Mouse (Mus musculus) natural killer cell, adult 2 months (primary cell): Measurements from ENCODE around the gene Gm28729.
"Not testable (repeated sequence)": the region's sequence is repeated elsewhere in the genome, so short reads cannot be mapped to it uniquely, and the experiment has no call there.

Experiments
- DNase-seq, 2 experiments: peaks; one replicate each; pipeline ENCODE4 v3.0.0; 2022; ENCODE audit warnings: low spot score in 2 of 2

Gm28729 gene

DNA sequence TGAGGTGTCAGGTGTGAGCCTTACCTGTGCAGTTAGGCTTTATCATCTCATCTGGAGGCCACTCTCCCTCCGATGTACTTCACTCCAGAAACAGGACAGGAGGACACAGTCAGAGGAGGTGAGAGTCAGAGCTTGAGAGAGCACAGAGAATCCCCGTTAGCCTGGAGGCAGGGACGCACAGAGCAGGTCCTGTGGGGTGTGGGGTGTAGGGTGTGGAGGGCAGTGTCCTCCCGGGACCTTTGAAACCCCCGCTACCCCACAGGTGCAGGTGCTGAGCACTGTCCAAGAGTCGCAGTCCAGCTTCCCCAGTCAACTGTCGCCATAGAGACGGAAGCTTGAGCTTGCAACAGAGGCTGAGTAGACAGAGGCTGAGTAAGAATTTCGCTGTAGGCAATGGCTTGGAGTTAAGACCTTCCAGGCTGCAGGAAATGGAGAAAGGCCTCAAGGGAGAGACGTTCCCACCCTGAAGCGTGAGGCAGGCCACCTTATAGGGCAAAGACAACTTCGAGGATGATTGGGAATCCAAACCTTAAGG lies at the start of gene Gm28729:
TSS of gene Gm28729 (minus strand) at position 293 of the 535 bp plus-strand sequence.
- no peak for DNase-seq

DNA sequence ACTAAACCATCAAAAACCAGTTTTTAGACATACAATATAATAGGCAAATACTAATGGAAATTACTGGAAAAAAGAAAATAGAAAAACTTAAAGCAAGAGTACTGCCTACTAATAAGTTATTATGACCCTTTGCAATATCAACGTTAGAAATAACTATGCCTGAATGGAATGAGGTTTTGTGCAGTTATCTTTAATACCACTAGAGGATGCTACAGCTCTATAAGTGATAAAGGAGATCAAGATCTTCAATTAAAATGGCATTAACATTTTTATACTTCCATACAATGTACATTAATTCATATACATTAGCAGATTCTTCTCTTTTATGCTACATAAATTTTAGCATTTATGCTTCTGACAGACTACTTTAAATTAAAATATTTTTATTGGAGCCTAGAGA lies 48.2 kb upstream of the Gm28729 start:
- no peak for DNase-seq

DNA sequence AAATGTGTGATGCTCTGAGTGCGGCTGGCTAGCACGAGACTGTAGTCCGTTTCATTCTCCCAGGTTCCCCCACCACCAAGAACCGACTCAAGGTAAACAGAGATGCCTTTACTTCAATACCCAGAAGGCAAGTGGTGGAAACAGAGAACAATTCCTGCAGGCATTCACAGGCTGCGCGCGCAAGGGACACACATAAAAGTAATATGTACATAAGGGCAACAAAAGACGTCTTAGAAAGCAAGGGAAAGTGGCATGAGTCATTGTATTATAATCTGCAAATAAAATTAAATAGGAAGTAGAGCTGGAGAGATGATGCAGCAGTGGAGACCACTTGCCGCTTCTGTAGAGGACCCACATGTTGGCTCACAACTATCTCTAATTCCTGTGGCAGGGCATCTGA lies 47.7 kb upstream of the Gm28729 start:
- no peak for DNase-seq

DNA sequence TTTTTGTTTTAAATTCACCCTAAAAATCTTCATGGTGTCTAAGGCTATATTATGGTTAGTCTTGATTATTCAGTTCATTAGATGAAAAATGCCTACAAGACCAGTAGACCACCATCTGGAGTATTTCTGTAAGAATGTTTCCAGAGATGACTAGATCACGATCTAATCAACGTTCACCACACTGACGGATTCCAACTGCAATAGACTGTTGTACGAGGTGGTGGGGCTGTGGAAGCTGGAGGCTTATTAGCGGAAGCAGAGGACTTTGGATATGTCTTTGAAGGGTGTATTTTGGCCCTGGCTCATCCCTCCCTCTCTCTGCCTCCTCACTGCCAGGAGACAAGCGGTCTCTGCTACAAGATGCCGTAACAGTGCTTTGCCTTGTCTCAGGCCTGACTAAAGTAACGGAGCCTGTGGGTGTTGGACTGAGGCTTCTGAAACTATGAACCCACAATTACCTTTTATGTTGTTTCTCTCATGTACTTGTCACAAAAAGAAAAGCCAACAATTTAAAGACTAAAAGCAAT lies 41.5 kb upstream of the Gm28729 start:
- no peak for DNase-seq

DNA sequence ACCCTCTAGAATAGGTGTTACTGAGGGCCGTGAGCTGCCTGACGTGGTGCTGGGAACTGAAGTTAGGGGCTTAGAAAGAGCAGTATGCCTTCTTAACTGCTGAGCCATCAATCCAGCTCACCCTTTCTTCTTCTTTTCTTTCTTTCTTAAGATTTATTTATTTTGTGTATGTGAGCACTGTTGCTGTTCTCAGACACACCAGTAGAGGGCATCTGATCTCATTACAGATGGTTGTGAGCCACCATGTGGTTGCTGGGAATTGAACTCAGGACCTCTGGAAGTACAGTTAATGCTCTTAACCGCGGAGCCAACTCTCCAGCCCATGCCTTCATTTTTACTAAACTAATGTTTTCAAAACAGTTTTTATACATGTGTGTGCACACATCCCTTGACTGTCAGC lies 38.4 kb upstream of the Gm28729 start:
- DNase-seq = no peak

DNA sequence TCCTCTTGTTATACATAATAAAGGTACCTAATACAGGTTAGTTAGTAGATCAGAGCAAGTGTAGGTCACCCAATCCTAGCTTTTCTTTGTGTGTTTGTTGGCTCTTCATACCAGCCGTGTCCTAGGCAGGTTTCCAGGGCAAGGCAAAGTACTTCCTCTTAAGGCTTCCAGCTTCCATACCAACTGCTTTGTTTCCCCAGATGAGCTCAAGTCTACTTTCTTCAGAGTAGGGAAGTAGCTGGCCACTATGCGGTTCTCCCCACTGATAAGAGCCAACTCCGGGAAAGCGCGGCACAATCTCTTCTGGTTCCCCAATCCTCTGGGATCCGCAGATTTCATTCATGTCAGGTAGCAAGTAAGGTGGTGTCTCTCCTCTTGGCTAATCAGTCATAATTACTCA lies 34.1 kb upstream of the Gm28729 start:
- DNase-seq = no peak

DNA sequence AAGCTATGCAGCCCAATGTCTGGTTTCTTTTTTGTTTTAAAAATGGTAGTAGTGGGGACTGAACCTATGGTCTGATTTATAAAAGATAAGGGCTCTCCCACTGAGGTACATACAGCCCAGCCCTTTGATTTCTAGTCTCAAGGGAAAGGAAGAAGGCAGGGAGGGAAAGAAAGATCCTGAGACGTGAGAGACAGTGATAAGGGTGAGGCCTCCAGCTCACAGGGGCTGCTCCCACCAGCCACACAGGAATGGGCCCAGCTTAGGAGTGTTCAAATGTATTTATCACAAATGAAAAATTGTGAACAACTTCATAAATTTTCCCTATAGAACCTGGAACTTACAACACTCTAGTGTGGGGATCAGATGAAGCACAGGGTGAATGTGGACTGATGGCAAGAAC lies 33.5 kb upstream of the Gm28729 start:
- DNase-seq = no peak

DNA sequence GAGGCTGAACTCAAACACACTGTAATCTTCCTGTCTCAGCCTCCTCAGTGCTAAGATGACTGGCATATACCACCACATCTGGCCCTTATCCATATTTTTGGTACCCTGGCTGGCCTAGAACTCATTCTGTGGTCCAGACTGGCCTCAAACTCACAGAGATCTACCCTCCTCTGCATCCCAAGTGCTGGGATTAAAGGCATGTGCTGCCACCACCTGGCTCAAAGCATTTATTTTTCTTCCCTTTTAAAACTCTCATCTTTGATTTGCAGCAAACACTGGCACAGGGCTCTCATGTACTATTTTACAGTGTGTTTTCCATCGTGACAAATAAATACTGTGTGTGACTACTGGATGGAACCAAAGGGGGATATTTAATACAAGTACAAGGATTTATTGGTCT lies 29.0 kb upstream of the Gm28729 start:
- DNase-seq = no peak

DNA sequence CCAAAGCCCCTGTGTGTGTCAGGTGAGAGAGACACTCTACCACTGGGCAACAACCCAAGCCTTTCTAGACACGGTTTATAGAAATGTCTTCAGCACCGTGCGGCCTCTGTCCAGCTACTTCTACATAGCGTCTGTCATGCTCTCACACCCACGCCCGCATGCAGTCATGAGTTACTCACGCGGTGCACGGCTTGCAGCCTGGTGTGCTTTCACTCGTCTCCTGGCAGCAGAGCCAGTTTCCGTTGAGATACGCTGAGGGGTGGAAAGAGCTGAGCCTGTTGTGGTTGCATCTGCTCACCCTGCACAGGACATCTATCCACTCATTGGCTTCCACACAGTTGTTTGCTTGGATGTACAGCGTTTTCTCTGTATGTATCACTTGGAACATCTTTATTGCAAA lies 20.3 kb upstream of the Gm28729 start:
- DNase-seq = no peak

DNA sequence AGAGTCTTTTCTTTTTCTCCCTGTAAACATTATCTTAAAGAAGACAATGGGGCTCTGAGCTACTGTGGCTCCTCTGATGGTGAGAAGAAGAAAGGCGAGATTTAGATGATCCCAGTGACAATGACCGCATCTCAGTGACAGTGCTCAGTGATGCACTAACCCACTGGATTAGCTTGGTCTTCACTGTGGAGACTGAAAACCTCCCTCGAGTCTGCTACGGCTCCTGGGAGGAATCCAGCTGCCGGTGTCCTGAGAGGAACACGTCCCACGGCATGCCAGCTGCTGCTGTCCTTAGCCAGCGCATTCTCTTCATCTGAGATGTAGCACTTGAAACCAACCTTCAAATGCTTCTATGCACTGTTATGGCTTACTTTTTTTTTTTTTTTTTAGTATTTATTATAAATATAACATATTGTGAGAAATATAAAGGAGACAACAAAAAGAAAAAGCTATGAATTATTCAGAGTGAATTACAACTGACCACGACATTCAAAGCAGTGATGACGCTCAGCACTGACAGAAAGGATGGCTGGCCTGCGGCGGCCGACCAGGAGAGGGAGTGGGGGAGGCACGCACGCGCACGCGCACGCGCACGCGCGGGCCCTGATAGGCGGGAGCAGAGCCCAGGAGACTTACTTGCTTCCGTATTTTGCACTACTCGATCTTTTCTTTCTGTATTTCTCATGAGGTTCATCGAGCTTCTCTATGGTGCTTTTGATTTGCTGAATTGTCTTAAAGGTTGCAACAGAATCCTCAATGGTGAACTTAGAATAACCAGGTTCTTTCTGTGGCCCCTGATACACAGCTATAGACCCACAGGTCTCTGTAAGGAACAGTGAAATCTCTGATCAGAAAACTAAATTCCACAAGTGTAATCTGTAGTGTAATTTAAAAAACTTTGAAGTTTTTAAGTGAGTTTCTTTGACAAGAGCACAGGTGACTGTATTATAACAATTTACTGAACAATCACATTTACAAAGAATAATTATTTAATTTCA lies 18.9 kb upstream of the Gm28729 start:
- peak; percentile 13 to 60 for DNase-seq

DNA sequence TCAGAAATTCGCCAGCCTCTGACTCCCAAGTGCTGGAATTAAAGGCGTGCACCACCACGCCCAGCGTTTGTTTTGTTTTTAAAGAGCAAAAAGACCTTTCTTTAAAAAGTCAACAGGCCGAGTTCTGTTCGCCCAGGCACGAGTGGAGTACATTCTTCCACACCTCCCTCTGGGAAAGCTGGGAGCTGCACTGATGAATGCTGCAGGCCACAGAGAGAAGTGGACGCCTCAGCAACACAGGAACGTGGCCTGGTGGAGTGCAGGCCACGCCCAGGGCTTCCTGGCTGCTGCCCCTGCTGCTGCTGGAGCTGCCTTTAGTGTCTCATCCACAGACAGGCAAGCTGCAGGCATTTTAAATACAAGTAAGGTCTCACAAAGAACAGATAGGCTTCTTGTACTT lies 13.9 kb upstream of the Gm28729 start:
- DNase-seq = no peak

DNA sequence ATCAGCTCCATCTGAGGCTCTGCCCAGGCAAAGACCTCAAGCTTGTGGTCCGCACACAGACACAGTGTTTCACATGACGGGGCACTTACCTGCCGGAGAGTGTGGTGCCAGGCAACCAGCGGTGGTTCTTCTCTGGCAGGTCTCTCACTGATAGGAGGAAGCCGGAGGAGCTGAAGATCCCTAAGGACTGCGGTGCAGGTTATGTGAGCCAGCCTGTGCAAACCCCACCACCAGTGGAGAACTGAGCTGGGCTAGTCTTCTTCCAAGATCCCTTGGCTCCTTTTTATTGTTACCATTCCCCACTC lies 12.5 kb upstream of the Gm28729 start:
- no peak for DNase-seq

DNA sequence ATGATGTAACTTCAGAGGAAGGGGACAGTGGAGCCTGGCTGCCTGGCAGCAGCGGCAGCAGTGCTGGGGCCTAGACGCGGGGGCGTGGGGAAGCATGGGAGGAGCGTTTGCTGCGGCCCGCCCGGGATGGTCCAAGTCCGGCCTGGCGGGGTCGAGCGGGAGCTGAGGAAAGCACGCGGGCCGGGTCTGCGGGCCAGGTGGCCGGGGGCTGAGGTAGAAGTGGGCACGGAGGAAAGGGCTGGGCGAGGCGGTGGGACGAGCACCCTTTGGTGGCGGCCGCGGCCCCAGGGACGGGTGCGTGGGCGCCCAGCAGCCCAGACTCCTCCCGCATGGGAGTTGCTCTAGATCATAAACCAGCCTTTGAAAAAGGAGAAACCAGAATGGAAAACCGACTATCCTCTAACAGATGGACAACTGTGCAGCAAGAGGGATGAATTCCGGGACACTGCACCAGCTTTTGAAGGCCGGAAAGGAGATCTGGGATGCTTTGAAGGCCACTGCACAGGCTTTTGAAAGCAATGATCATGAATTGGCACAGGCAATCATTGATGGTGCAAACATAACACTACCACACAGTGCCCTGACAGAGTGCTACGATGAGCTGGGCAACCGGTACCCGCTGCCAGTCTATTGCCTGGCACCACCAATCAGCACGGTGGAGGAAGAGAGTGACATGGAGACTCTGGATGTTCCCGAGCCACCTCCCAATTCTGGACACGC lies 12.0 kb upstream of the Gm28729 start:
- DNase-seq = no peak

DNA sequence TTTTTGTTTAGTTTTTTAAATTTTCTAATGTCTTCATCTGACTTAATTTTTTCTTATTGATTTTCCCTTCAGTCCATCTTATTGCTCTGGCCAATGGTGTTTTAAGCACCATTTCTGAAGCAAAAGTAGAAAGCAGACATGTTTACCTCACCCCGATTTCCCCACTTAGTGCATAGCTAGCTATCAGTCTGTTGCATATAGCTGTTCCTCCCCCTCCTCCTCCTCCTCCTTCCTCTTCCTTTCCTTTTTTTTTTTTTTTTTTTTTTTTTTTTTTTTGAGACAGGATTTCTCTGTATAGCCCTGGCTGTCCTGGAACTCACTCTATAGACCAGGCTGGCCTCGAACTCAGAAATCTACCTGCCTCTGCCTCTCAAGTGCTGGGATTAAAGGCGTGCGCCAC lies 11.0 kb upstream of the Gm28729 start:
- DNase-seq = not testable (repeated sequence)

DNA sequence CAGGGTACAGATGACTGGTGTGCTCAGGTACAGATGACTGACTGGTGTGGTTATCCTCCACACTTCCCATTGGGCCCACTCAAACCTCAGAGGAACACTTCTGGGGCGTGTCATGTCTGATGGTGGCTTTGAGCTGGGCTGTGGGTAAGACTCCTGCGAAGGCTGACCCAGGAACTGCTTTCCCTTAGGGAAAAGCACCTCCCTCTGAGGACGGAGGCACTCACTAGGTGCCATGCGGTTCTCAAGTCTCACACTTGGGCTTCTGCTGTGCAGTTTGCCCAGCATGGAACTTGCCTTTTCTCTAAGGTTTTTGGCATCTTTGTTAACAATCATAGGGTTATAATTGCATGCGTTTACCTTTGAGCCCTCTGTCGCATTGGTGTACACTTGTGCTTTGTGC lies 10.4 kb upstream of the Gm28729 start:
- no peak for DNase-seq

DNA sequence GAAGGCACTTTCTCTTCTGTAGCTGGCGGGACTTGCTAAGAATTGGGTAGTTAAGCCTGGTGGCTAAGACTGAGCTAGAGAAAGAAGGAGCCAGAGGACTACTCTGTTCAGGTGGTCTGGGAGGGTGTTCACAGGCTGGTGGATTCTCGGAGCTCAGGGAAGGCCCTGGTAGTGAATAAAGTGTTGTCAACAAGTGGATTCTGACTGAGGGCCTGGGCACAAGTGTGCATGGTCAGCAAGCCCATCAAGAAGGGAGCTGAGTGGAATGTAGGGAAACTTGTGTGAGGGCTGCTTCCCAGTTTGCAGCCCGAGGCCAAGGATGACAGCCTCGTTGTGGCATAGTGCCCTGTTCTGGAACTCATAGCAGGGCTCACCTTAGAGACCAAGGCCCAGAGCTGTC lies 9.2 kb upstream of the Gm28729 start:
- DNase-seq = no peak

DNA sequence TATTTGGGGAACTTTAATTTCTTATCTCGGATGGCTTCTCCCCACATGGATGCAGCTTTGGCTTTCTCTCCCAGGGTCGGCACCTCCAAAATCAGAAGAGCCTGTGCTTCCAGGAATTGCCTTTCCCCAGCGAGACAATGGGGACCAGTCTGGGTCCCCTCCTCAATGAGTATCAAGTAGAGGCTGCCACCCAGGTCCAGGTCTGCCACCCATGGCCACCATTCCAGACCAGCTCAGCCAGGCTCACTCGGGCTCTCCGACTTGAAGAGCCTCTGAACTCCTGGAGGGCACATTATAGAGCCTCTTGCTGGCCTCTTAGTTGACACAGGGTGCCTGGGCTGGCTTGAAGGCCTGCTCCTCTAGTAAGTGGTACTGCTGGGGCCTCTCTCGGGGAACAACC lies 8.4 kb upstream of the Gm28729 start:
- DNase-seq = no peak

DNA sequence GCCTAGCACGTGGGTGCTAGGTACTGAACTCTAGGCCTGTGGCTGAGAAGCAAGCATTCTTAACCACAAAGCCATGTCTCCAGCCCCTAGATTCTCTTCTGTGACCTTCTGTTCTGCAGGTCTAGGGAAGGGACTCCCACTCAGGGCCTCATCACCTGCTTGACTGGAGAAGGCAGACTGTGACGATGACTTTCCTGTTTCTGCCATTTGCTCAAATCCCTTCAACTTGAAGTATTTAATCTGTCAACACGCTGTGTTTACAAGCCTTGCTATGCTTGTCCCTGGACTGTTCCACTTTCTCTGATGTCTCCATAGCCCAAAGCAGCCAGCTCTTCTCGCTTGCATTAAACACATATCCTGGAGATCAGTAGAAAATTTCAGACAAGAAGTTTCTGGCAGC lies 7.5 kb upstream of the Gm28729 start:
- no peak for DNase-seq

DNA sequence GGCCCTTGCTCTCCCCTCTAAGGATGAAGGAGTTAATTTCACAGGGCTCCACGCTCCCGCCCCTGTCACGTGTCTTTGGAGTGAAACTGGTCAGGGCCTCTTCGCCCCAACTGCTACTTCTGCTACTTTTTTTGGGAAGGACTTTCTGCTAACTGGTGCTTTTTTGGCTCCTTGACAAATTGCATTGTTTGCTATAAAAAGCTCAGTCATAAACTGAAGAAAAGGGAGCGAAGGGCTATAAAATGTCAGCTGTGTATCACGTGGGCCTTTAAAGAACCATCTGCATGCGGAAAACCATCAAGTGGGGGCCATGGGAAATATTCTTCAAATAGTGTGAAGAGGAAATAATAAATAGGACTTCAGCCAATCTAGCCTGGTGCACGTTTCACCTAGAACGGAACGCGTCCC lies 5.6 kb upstream of the Gm28729 start:
- no peak for DNase-seq

DNA sequence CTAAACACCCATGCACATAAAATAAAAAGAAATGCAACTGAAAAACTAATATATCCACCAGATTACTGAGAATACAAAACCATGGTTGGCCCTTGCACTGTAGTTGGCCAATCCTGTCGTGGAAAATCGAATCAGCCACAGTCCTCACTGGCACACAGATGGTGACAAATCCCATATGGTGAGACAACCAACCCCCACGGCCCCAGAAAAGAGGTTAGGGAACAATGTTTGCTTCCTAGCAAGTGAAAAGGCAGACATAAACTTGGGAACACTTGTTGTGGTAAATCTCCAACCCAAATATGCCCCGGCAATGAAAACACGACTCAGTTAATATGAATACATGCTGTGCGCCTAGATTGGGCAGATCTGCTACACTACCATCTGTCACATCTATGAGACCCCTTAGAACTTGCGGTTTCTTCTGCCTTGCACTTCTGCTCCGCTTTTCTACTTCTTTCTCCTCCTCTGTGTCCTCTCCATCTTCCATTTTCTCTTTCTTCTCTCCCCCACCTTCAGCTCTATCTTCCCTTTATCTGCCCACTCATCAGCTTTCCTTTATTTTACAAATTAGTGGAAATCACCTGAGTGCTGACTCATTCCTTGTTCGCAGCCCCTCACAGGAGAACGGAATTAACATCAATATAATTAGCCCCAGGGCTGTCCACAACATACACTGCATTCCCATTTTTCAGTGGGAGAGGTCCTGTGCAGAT lies 5.1 kb upstream of the Gm28729 start:
- DNase-seq = no peak

DNA sequence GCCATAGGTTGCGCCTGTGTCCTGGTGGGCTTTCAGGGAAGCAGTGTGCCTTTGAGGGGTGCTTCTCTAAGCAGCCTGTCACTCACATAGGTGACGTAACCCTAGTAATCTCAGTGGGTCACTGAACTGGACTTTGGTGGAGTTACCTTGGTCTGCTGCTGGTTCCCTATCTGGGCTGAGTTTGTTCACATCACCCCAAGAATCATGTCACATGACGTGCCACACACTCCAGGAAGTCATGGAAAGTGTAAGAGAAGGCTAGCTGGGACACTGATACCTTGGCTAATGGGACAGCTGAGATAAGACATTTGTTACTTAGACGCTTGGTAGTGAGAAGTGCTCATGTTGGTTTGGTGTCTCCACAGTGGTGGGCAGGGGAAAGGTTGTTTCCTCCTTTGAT lies 947 bp upstream of the Gm28729 start:
- DNase-seq = no peak

DNA sequence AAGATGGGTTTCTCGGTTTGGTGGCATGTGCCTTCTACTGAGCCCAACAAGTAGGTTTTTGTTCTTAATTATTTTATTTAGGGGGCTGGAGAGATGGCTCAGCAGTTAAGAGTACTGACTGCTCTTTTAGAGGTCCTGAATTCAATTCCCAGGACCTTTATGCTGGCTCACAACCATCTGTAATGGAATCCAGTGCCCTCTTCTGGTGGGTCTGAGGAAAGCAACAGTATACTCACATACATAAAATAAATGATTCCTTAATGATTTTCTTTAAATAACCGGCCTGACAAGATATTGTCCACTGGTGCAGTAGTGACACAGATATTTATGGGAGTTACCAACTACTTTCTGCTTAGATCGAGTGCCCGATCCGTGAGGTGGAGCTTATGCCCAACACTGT lies 1.9 kb downstream of the Gm28729 start:
- no peak for DNase-seq
